Mouse (Mus musculus) lung, adult 2 months (tissue): ENCODE measurements at regions not wholly inside any gene's neighbourhood (a gene's known extent, or its start where the extent isn't known, plus 50 kb on each side); places are given as distances from the start of the nearest gene placed in this dataset.

Experiments used
- CTCF ChIP-seq: fragments of 200-500 bp; IDR thresholded peaks from 2 replicates; pipeline ENCODE4 v1.5.1; 2011; ENCODE audit warnings: mild to moderate bottlenecking, low read length, control low read depth; ENCODE audit not compliant: insufficient read depth
- POLR2A ChIP-seq: fragments of 200-500 bp; IDR thresholded peaks from 2 replicates; pipeline ENCODE4 v1.6.1; 2011; ENCODE audit warnings: low read depth, mild to moderate bottlenecking, control low read depth, low read length, borderline replicate concordance; ENCODE audit errors: extremely low read depth

DNA sequence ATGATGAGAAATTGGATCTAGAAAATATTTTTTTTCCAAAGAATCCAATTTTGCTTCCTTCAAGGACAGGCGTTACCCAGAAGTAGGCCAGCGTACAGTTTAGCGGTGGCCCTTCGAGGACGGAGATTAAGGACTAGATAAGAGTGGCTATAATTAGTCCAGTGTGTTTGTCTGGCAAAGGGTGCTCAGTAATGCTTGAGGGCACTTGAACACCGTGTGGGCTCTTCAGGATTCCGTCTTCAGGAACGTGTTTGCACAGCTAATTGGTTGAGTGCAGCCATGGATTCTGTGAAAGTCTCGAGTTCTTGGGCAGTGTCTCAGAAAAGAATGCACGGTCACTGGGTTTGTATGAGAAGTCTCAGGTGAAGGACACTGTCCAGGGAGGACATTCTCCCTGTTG, 149.7 kb upstream of the 3110018I06Rik start:
- no peak for TF ChIP-seq POLR2A
- TF ChIP-seq CTCF = no peak
